Mouse (Mus musculus): ENCODE measurements around the gene Gm11172. TPM values are rescaled to one million over a fixed set of nuclear protein-coding genes. Genes with fewer than 3 reads are reported as not detected.

Gm11172 gene
- polyA plus RNA-seq, 1 experiment: not detected

DNA sequence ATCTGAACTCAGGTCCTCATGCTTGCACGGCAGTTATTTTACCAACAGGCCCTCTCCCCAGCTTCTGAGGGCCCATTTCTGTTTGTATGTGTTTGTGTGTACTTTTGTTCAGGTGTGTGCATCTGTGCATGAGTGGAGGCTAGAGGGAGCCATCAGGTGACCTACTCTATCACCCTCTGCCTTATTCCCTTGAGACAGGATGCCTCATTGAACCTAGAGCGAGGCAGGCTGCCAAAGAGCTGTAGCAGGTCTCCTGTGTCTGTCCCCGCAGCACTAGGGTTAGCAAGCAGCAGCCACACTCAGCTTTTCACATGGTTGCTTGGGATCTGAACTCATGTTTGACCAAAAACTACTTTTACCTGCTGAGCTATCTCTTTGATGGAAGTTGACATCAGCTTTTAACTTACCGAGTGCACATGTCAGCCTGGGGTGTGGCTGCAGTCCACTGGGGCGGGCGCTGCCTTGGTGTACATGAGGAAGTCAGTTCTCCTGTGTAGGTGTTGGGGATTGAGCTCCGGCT lies 47.1 kb downstream of the Gm11172 start:
- no peak for DNase-seq
- TF ChIP-seq POLR2A (IDR thresholded peaks at IDR 0.05; ENCODE audit: borderline replicate concordance, extremely low read depth, low read depth, low read length) (no peak), CTCF (IDR thresholded peaks at IDR 0.05; ENCODE audit: insufficient read depth, low read length) (no peak)
- Histone ChIP-seq H3K4me3 (replicated peaks; ENCODE audit: extremely low read depth, low read depth, low read length) (no peak overlapping the region), H3K4me1 (ENCODE audit: control insufficient read depth, insufficient read depth, low read length) (no peaks in the 10 kb centered on the region)
- 82% methylated on average over 7 of the region's 7 CpGs for WGBS

GRCm38 (mm10) chr16:10861408-10861807 lies 48.7 kb downstream of the Gm11172 start:
- Histone ChIP-seq H3K4me1 (ENCODE audit: control insufficient read depth, insufficient read depth, low read length) (no peaks in the 10 kb centered on the region), H3K4me3 (replicated peaks; ENCODE audit: extremely low read depth, low read depth, low read length) (no peak overlapping the region)
- DNase-seq: no peak
- TF ChIP-seq CTCF (IDR thresholded peaks at IDR 0.05; ENCODE audit: insufficient read depth, low read length): no peak
- TF ChIP-seq POLR2A (IDR thresholded peaks at IDR 0.05; ENCODE audit: borderline replicate concordance, extremely low read depth, low read depth, low read length): no peak
- WGBS: 51% methylated on average over 3 of the region's 3 CpGs

Other genes starting within 250 kb of the Gm11172 start
- 8.8 and 11.6 TPM in 2 replicates for gene Socs1, start 27.4 kb upstream of the Gm11172 start, polyA plus RNA-seq (2012; rRNA removed)
- gene Tnp2, start 24.3 kb upstream of the Gm11172 start, polyA plus RNA-seq (2012; rRNA removed): 0.82 and 2.7 TPM in 2 replicates
- gene Prm3, start 22.0 kb upstream of the Gm11172 start, polyA plus RNA-seq (2012; rRNA removed): not detected in 2 replicates
- 0.83 and 1.8 TPM in 2 replicates for gene Prm2, start 16.8 kb upstream of the Gm11172 start, polyA plus RNA-seq (2012; rRNA removed)
- gene Prm1, start 7.1 kb upstream of the Gm11172 start, polyA plus RNA-seq (2012; rRNA removed): 0.36 and 1.8 TPM in 2 replicates
- 0.38 and 1.0 TPM in 2 replicates for gene Rmi2, start 22.1 kb downstream of the Gm11172 start, polyA plus RNA-seq (2012; rRNA removed)
- gene Snn, start 248.0 kb downstream of the Gm11172 start, polyA plus RNA-seq (2012; rRNA removed): 41.8 and 50.6 TPM in 2 replicates